Mouse (Mus musculus) hindbrain, embryonic 13.5 days (tissue): ENCODE data around the gene Ttc14. TPM values are rescaled to one million over a fixed set of nuclear protein-coding genes. Genes with fewer than 3 reads are reported as not detected.
A peak's percentile ranks its signal among the peaks of the same experiment; 100 is the strongest.

Experiments used
- ATAC-seq: fragments of 200-750 bp; cut with Nextera tagmentation; 2 replicates; pipeline ENCODE4 v1.8.0; 2017; ENCODE audit warnings: moderate TSS enrichment; ENCODE audit not compliant: low FRiP score
- H3K27ac ChIP-seq: fragments of 300-500 bp; sonication (generic); 2 replicates; pipeline ENCODE4 v1.5.1; 2015; ENCODE audit warnings: inconsistent platforms, mild to moderate bottlenecking, moderate library complexity
- H3K27me3 ChIP-seq: fragments of 300-500 bp; sonication (generic); 2 replicates; pipeline ENCODE4 v1.6.1; 2015; ENCODE audit warnings: mild to moderate bottlenecking, inconsistent platforms
- H3K36me3 ChIP-seq: fragments of 300-500 bp; sonication (generic); 2 replicates; pipeline ENCODE4 v1.6.1; 2015; ENCODE audit warnings: mild to moderate bottlenecking, inconsistent platforms
- H3K4me1 ChIP-seq: fragments of 300-500 bp; sonication (generic); replicated peaks from 2 replicates; pipeline ENCODE4 v1.6.1; 2015; ENCODE audit warnings: inconsistent platforms
- H3K4me2 ChIP-seq: fragments of 300-500 bp; sonication (generic); 2 replicates; pipeline ENCODE4 v1.6.1; 2015; ENCODE audit warnings: inconsistent platforms, mild to moderate bottlenecking, moderate library complexity
- H3K4me3 ChIP-seq: fragments of 300-500 bp; sonication (generic); 2 replicates; pipeline ENCODE4 v1.5.1; 2015; ENCODE audit warnings: mild to moderate bottlenecking, inconsistent platforms
- H3K9ac ChIP-seq: fragments of 300-500 bp; sonication (generic); 2 replicates; pipeline ENCODE4 v1.6.1; 2015; ENCODE audit warnings: mild to moderate bottlenecking, inconsistent platforms
- H3K9me3 ChIP-seq: fragments of 300-500 bp; sonication (generic); 2 replicates; pipeline ENCODE4 v1.6.1; 2016; ENCODE audit warnings: inconsistent platforms
- WGBS: fragments of 180-500 bp; shearing (Covaris S2); methylation state at CpG from one replicate; pipeline ENCODE4 v1.1.7; 2015; 5-methylcytosine and 5-hydroxymethylcytosine counted together
- polyA plus RNA-seq: library from polyadenylated mRNA; unstranded; fragments of >200 nt; fragmentation: Nextera tagmentation; extraction: Ambion mirVana; gene quantifications from 2 replicates; pipeline ENCODE4 v1.2.1, GENCODE M21; 2015

Gene Ttc14
- 69.2 and 70.6 TPM in 2 replicates for polyA plus RNA-seq

DNA sequence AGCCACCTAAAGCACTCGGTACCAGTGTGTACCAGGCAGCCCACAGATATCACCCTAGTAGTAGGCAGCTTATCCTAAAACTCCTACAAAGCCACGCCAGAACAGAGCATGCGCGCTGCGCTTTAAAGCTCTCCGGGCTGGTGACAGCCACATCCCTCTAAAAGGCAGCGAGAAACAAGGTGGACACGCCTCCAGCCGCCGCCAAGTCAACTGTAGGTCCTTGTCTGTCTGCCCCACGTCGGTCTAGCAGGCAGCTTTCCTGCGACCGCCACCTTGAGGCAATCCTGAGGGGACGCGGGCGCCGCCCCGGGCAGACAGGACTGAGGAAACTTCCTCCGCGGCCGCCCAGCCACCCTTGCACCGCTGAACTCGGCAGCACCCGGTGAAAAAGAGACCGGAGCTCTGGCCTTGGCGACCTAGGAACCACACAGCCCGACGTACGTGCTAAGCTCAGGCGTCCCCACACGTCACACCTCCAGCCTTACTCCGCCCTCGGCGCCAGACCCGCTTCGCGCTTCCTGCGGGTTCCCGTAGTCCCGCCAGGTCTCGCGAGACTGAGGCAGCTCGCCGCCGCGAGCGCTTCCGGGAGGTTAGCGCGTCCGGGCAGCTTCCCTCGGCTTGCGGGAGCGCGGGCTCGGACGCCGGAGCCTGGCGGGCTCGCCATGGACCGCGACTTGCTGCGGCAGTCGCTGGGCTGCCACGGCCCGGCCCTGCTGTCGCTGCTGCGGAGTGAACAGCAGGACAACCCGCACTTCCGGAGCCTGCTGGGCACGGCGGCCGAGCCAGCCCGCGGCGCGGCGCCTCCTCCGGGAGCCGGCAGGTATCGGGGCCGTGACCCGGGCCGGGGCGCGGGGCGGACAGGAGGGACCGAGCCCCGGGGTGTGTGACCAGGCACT, at the start of gene Ttc14:
Gene Ttc14, plus strand, starts transcription at position 216 of the 896 bp plus-strand sequence.
- WGBS, result under 1% methylated on average over 84 of the region's 90 CpGs
- peak within 1 kb of the TSS; percentile 98 for H3K4me3 ChIP-seq
- H3K36me3 ChIP-seq, result peaks cover 7% of the 10 kb centered on the region
- H3K9me3 ChIP-seq, result no peaks in the 10 kb centered on the region
- no peaks in the 10 kb centered on the region for H3K27me3 ChIP-seq
- peaks cover 17% of the 10 kb centered on the region for H3K4me1 ChIP-seq
- H3K27ac ChIP-seq, result peak within 1 kb of the TSS; percentile 99
- H3K9ac ChIP-seq, result peak within 1 kb of the TSS; percentile 97
- H3K4me2 ChIP-seq, result peak within 1 kb of the TSS; percentile 73
- peak; percentile 100 for ATAC-seq

GRCm38 (mm10) chr3:33790975-33791374, 8.7 kb upstream of the Ttc14 start:
- H3K4me2 ChIP-seq, result no peak overlapping the region
- no peaks in the 10 kb centered on the region for H3K4me1 ChIP-seq
- no peak overlapping the region for H3K4me3 ChIP-seq
- no peak overlapping the region for H3K9ac ChIP-seq
- H3K27ac ChIP-seq, result no peak overlapping the region
- ATAC-seq, result peak; percentile 52; the same call in 1 of the 2 replicates
- H3K9me3 ChIP-seq, result no peaks in the 10 kb centered on the region
- H3K27me3 ChIP-seq, result no peaks in the 10 kb centered on the region
- no peaks in the 10 kb centered on the region for H3K36me3 ChIP-seq

GRCm38 (mm10) chr3:33800513-33800820, 835 bp downstream of the Ttc14 start:
- WGBS, result under 1% methylated on average over 16 of the region's 16 CpGs
- Histone ChIP-seq H3K4me2 (peak overlapping the region; percentile 73), H3K36me3 (peaks cover 11% of the 10 kb centered on the region), H3K4me1 (peaks cover 17% of the 10 kb centered on the region), H3K9me3 (no peaks in the 10 kb centered on the region), H3K4me3 (peak overlapping the region; percentile 98), H3K27ac (peak overlapping the region; percentile 99), H3K9ac (peak overlapping the region; percentile 97), H3K27me3 (no peaks in the 10 kb centered on the region)
- ATAC-seq, result peak; percentile 19; the same call in 1 of the 2 replicates

DNA sequence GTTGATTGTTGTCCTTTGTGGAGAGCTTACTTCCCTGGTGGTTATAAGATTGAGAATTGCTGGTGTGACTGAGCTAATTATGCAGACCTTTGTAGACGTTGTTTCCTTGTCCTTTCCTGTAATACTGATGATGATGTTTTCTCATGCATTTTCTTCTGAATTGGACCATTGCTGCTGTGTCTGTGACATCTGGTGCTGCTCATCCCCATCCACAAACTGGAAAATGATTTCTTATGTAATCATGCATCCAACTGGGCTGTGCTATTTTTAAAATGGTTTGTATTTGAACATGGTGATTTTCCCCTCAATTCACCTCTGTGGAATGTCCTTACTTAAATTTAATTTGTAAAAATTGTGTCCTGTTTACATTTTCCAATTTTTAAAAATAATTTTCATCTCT, 7.5 kb downstream of the Ttc14 start:
- Histone ChIP-seq H3K9ac (no peak overlapping the region), H3K27ac (no peak overlapping the region), H3K36me3 (peaks cover 47% of the 10 kb centered on the region), H3K27me3 (no peaks in the 10 kb centered on the region), H3K9me3 (no peaks in the 10 kb centered on the region), H3K4me3 (no peak overlapping the region), H3K4me1 (no peaks in the 10 kb centered on the region), H3K4me2 (no peak overlapping the region)
- WGBS, result 79% methylated on average over 1 of the region's 1 CpGs
- no peak for ATAC-seq

- peak; percentile 83 for ATAC-seq
- 50% methylated on average over 9 of the region's 9 CpGs for WGBS
- H3K27me3 ChIP-seq, result no peaks in the 10 kb centered on the region
- no peaks in the 10 kb centered on the region for H3K9me3 ChIP-seq
- no peak overlapping the region for H3K4me2 ChIP-seq
- no peak overlapping the region for H3K27ac ChIP-seq
- no peaks in the 10 kb centered on the region for H3K36me3 ChIP-seq
- H3K4me3 ChIP-seq, result no peak overlapping the region
- no peaks in the 10 kb centered on the region for H3K4me1 ChIP-seq
- no peak overlapping the region for H3K9ac ChIP-seq
Observed at GRCm38 (mm10) chr3:33824135-33824946, 24.7 kb downstream of the Ttc14 start.

- H3K27me3 ChIP-seq, result no peaks in the 10 kb centered on the region
Observed at GRCm38 (mm10) chr3:33832351-33832750, 32.7 kb downstream of the Ttc14 start.

DNA sequence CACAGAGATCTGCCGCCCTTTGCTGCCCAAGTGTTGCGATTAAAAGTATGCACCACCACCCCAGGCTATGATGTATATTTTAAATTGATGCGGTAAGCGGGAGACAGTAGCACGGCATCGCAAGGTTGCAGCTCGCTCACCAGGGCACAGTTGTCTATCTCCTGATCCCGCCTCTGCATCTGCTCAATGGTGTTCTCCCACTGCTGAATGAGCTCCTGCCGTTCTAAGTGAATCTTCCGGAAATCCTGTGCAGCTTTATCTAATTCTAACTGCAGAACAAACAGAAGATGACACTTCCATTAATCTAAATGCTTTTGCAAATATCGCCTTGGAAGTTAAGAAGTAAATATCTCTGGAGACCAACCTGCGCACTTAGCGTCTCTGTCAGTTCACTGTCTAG, 36.9 kb downstream of the Ttc14 start:
- 92% methylated on average over 13 of the region's 13 CpGs for WGBS
- Histone ChIP-seq H3K27me3 (no peaks in the 10 kb centered on the region), H3K9me3 (no peaks in the 10 kb centered on the region), H3K4me1 (no peaks in the 10 kb centered on the region), H3K4me3 (no peak overlapping the region), H3K9ac (no peak overlapping the region), H3K4me2 (no peak overlapping the region), H3K36me3 (peaks cover 3% of the 10 kb centered on the region; the same call in 1 of the 2 replicates), H3K27ac (no peak overlapping the region)
- no peak for ATAC-seq

More at GRCm38 (mm10) chr3:33832351-33832750, 32.7 kb downstream of the Ttc14 start:
- Histone ChIP-seq H3K9me3 (no peaks in the 10 kb centered on the region), H3K4me1 (no peaks in the 10 kb centered on the region), H3K4me3 (no peak overlapping the region), H3K4me2 (no peak overlapping the region), H3K9ac (no peak overlapping the region), H3K36me3 (peaks cover 3% of the 10 kb centered on the region; the same call in 1 of the 2 replicates), H3K27ac (no peak overlapping the region)
- 84% methylated on average over 10 of the region's 10 CpGs for WGBS
- ATAC-seq, result no peak

DNA sequence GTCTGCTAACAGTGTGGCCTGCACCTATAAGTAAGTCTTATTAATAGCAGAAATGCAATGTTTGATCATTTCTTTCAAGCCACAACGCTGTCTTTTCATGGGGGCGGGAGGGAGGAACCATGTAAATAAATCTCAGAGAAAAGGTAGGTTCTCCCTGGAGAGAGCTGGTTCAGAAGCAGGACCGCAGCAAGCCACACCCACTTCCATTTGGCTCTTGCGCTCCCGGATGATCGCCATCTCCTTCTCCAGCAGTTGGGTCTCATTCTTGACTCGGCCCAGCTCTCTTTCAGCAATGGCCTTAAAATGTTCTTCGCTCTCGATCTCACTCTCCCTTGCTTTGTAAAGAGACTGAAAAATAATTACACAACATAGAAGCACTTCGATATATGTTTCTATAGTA, 39.2 kb downstream of the Ttc14 start:
- Histone ChIP-seq H3K27me3 (no peaks in the 10 kb centered on the region), H3K4me1 (0 out of 2 replicates have a peak, but pooled peaks cover 5% of the 10 kb centered on the region), H3K9me3 (no peaks in the 10 kb centered on the region), H3K27ac (no peak overlapping the region), H3K4me3 (no peak overlapping the region), H3K4me2 (no peak overlapping the region), H3K36me3 (peaks cover 3% of the 10 kb centered on the region; the same call in 1 of the 2 replicates), H3K9ac (no peak overlapping the region)
- WGBS, result 72% methylated on average over 10 of the region's 10 CpGs
- no peak for ATAC-seq

- Histone ChIP-seq H3K4me3 (peak within 1 kb of the TSS; percentile 54), H3K9me3 (no peaks in the 10 kb centered on the region), H3K4me2 (peak within 1 kb of the TSS; percentile 79), H3K27ac (peak within 1 kb of the TSS; percentile 81), H3K27me3 (no peaks in the 10 kb centered on the region), H3K9ac (peak within 1 kb of the TSS; percentile 77), H3K36me3 (no peaks in the 10 kb centered on the region), H3K4me1 (peaks cover 11% of the 10 kb centered on the region)
- peak; percentile 95 for ATAC-seq
- 4% methylated on average over 26 of the region's 26 CpGs for WGBS
Observed at GRCm38 (mm10) chr3:33843801-33844632, 44.4 kb downstream of the Ttc14 start, which contains the start of gene Ccdc39. Gene Ccdc39, minus strand, starts transcription at chr3:33844310.

DNA sequence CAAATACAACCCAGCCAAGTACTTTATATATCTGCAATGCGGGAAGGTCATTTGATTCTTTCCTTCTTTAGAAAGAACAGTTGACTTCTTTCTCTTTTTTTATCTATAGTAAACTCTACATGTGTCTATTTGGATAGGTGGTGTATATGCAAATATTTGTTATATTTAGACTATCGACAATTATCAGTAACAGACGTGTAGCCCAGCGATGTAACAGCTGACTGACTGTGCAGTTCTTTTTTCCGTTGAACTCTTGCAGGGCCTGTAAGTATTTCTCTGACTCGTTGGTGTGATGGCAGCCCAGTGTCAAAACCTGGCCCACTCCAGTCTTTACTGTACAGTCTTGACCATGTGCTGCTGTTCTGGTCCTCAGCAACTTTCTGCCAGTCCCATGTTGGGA, 47.0 kb downstream of the Ttc14 start:
- Histone ChIP-seq H3K4me3 (no peak overlapping the region), H3K9me3 (no peaks in the 10 kb centered on the region), H3K27ac (no peak overlapping the region), H3K36me3 (no peaks in the 10 kb centered on the region), H3K9ac (no peak overlapping the region), H3K4me2 (no peak overlapping the region), H3K4me1 (peaks cover 11% of the 10 kb centered on the region), H3K27me3 (no peaks in the 10 kb centered on the region)
- ATAC-seq, result no peak
- WGBS, result 87% methylated on average over 6 of the region's 6 CpGs

DNA sequence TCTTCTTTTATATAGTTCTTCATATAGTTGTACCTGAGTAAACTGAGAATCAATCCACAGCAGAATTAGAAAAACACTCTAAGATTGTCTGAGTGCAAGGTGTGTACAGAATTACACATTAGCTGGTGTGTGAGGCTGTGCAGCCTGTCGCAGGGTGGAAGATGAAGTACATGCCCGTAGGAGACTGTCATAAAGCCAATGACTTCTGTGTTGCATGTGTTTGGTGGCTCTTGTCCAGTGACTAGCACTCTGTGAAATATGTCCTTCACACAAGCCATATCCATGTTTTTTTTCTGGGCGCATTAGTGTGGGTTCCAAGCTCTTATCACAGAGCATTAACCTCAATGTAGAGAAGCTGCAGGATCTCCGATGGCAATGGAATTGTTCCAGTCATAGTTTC, 51.2 kb downstream of the Ttc14 start:
- no peaks in the 10 kb centered on the region for H3K27me3 ChIP-seq
- no peaks in the 10 kb centered on the region for H3K9me3 ChIP-seq
- no peak overlapping the region for H3K27ac ChIP-seq
- H3K4me1 ChIP-seq, result no peaks in the 10 kb centered on the region
- 89% methylated on average over 4 of the region's 4 CpGs for WGBS
- no peak for ATAC-seq
- H3K9ac ChIP-seq, result no peak overlapping the region
- no peaks in the 10 kb centered on the region for H3K36me3 ChIP-seq
- H3K4me2 ChIP-seq, result no peak overlapping the region
- no peak overlapping the region for H3K4me3 ChIP-seq

DNA sequence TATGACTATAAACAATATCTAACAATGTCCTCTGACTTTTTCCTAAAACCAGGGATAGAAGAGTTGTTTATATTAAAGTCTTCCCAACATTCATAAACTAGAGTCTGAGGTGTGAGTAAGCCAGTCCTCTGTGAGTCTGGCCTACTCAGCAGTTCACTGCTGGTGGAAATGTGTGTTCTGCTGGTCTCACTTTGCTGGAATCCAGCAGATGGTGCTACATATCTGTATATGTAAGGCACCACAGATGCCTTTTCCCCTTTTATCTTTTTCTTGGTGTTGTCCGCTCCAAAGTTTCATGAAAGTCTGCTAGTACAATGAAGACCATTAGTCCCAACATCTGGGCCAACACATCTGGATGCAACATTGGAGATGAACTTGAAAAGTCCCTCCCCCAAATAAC, 53.4 kb downstream of the Ttc14 start:
- H3K4me3 ChIP-seq, result no peak overlapping the region
- WGBS, result 75% methylated on average over 1 of the region's 1 CpGs

More for the DNA sequence above, 53.4 kb downstream of the Ttc14 start:
- no peak for ATAC-seq
- no peak overlapping the region for H3K9ac ChIP-seq
- H3K4me2 ChIP-seq, result no peak overlapping the region
- no peaks in the 10 kb centered on the region for H3K36me3 ChIP-seq
- H3K9me3 ChIP-seq, result no peaks in the 10 kb centered on the region
- H3K4me1 ChIP-seq, result no peaks in the 10 kb centered on the region
- H3K27ac ChIP-seq, result no peak overlapping the region
- H3K27me3 ChIP-seq, result no peaks in the 10 kb centered on the region
